Mouse (Mus musculus): ENCODE measurements at regions not wholly inside any gene's neighbourhood (a gene's known extent, or its start where the extent isn't known, plus 50 kb on each side); places are given as distances from the start of the nearest gene placed in this dataset.

GRCm38 (mm10) chr19:8534597-8534996, 56.5 kb upstream of the Slc22a8 start:
- no peak for TF ChIP-seq CTCF (IDR thresholded peaks at IDR 0.05; ENCODE audit: low read depth)
- TF ChIP-seq EP300 (IDR thresholded peaks at IDR 0.05; ENCODE audit: low read depth), result no peak
